ENCODE assay signal across 8 mouse cellular contexts in genomic region chr4:141425484-141426479, GRCm38 (mm10). TPM values are rescaled to one million over a fixed set of nuclear protein-coding genes. Genes with fewer than 3 reads are reported as not detected.
DNase-seq lines count a peak whose midpoint lies in the region; ATAC-seq and TF ChIP-seq lines count a peak whose summit lies in the region.

No protein-coding gene starts in this region.

- H3K4me2 ChIP-seq in forebrain, embryonic 13.5 days: peak overlapping the region; percentile 73
- peak overlapping the region; percentile 44 for H3K4me2 ChIP-seq in liver, embryonic 14.5 days (ENCODE audit: low read depth)
- H3K4me2 ChIP-seq in neural tube, embryonic 15.5 days: peak overlapping the region; percentile 86

- DNase-seq in CD4-positive, CD25-positive, alpha-beta regulatory T cell, adult 2 months (ENCODE audit: low read depth, low spot score): peak; percentile 85
- peak; percentile 93 for DNase-seq in brain, adult 2 months (ENCODE audit: low read depth, low spot score)
- peak; percentile 58 to 74 for DNase-seq in heart, postnatal 36 days
- peak; percentile 77 for DNase-seq in layer of hippocampus, adult 11-12 months (ENCODE audit: low spot score)
- no peak for DNase-seq in liver, embryonic 14.5 days (ENCODE audit: low read depth in 3 of 3, low spot score in 3 of 3)
- no peak for DNase-seq in adipocyte (ENCODE audit: low spot score)

- H3K4me3 ChIP-seq in forebrain, embryonic 13.5 days: peak overlapping the region; percentile 43
- 0 out of 4 replicates have a peak overlapping the region, but pooled peaks of 1 of the 2 experiments have one; percentile 6 for H3K4me3 ChIP-seq in liver, embryonic 14.5 days (ENCODE audit: insufficient read depth in 1 of 2, low read depth in 2 of 2, low read length in 2 of 2)
- peak overlapping the region; percentile 54 for H3K4me3 ChIP-seq in neural tube, embryonic 15.5 days (replicated peaks)

- no peaks in the 10 kb centered on the region for H3K36me3 ChIP-seq in forebrain, embryonic 13.5 days (ENCODE audit: poor library complexity, severe bottlenecking)
- no peaks in the 10 kb centered on the region for H3K36me3 ChIP-seq in liver, embryonic 14.5 days (replicated peaks; ENCODE audit: control insufficient read depth, insufficient read depth, low read depth)
- no peaks in the 10 kb centered on the region for H3K36me3 ChIP-seq in neural tube, embryonic 15.5 days

- peak overlapping the region; percentile 59 for H3K9ac ChIP-seq in forebrain, embryonic 13.5 days
- H3K9ac ChIP-seq in liver, embryonic 14.5 days (replicated peaks): no peak overlapping the region
- H3K9ac ChIP-seq in neural tube, embryonic 15.5 days (replicated peaks): peak overlapping the region; percentile 66

- peak; percentile 97 for ATAC-seq in forebrain, embryonic 13.5 days
- peak; percentile 15; the same call in 1 of the 2 replicates for ATAC-seq in liver, embryonic 14.5 days (ENCODE audit: insufficient read depth)
- peak; percentile 97 for ATAC-seq in neural tube, embryonic 15.5 days (ENCODE audit: low FRiP score)

- peaks cover 12% of the 10 kb centered on the region for H3K4me1 ChIP-seq in forebrain, embryonic 13.5 days
- H3K4me1 ChIP-seq in liver, embryonic 14.5 days (replicated peaks; ENCODE audit: control insufficient read depth in 2 of 2, insufficient read depth in 2 of 2, low read length in 1 of 2): no peaks in the 10 kb centered on the region
- H3K4me1 ChIP-seq in neural tube, embryonic 15.5 days: peaks cover 25% of the 10 kb centered on the region

- peaks cover 23% of the 10 kb centered on the region; the same call in 1 of the 2 replicates for H3K27me3 ChIP-seq in forebrain, embryonic 13.5 days
- peaks cover 4% of the 10 kb centered on the region for H3K27me3 ChIP-seq in liver, embryonic 14.5 days (ENCODE audit: control insufficient read depth, insufficient read depth, low read length)
- H3K27me3 ChIP-seq in neural tube, embryonic 15.5 days (replicated peaks): peaks cover 8% of the 10 kb centered on the region; the same call in 1 of the 2 replicates

- intact Hi-C loops in heart, postnatal 36 days (cut with DNase I): no loop called here

- no peak for TF ChIP-seq CTCF in liver, embryonic 14.5 days (IDR thresholded peaks at IDR 0.05; ENCODE audit: low read depth)

- WGBS in forebrain, embryonic 13.5 days: 6% methylated on average over 36 of the region's 36 CpGs
- 6% methylated on average over 36 of the region's 36 CpGs for WGBS in liver, embryonic 14.5 days (ENCODE audit: insufficient replicate concordance)
- 5% methylated on average over 36 of the region's 36 CpGs for WGBS in neural tube, embryonic 15.5 days

- no peak overlapping the region for H3K27ac ChIP-seq in forebrain, embryonic 13.5 days
- no peak overlapping the region for H3K27ac ChIP-seq in liver, embryonic 14.5 days
- peak overlapping the region; percentile 72 for H3K27ac ChIP-seq in neural tube, embryonic 15.5 days (replicated peaks)

- H3K9me3 ChIP-seq in forebrain, embryonic 13.5 days (replicated peaks): no peaks in the 10 kb centered on the region
- no peaks in the 10 kb centered on the region for H3K9me3 ChIP-seq in liver, embryonic 14.5 days (ENCODE audit: control insufficient read depth, low read length)
- no peaks in the 10 kb centered on the region for H3K9me3 ChIP-seq in neural tube, embryonic 15.5 days (replicated peaks)

- no peak for TF ChIP-seq EP300 in liver, embryonic 14.5 days (IDR thresholded peaks at IDR 0.05; ENCODE audit: low read depth)

RNA-seq across cellular contexts. Expression of gene Hspb7, which starts 5.2 kb away (rescaled TPM):
- not detected in 2 replicates for polyA plus RNA-seq in forebrain, embryonic 13.5 days (2015; fragmentation: Nextera tagmentation; extraction: Ambion mirVana)
- total RNA-seq in heart, postnatal 36 days (2021): 1,000 to 10,000 TPM; 1,173 to 1,191 TPM
- 0.06 and 0.11 TPM in 2 replicates for polyA plus RNA-seq in liver, embryonic 14.5 days (2012; rRNA removed)
- polyA plus RNA-seq in liver, embryonic 14.5 days (2014; fragmentation: Nextera tagmentation; extraction: Ambion mirVana): not detected in 2 replicates
- 0.31 and 1.0 TPM in 2 replicates for polyA plus RNA-seq in neural tube, embryonic 15.5 days (2015; fragmentation: Nextera tagmentation; extraction: Ambion mirVana)

RNA-seq across cellular contexts. Expression of gene Clcnkb, which starts 10.0 kb away (rescaled TPM):
- polyA plus RNA-seq in forebrain, embryonic 13.5 days (2015; fragmentation: Nextera tagmentation; extraction: Ambion mirVana): not detected in 2 replicates
- 1 to 10 TPM in 1 of 2 experiments, under 1 TPM in 1; 0.38 to 1.0 TPM for total RNA-seq in heart, postnatal 36 days (2021)
- not detected in 2 replicates for polyA plus RNA-seq in liver, embryonic 14.5 days (2012; rRNA removed)
- not detected in 2 replicates for polyA plus RNA-seq in liver, embryonic 14.5 days (2014; fragmentation: Nextera tagmentation; extraction: Ambion mirVana)
- 0.27 TPM in 1 of 2 replicates, not detected in the other for polyA plus RNA-seq in neural tube, embryonic 15.5 days (2015; fragmentation: Nextera tagmentation; extraction: Ambion mirVana)

RNA-seq across cellular contexts. Expression of gene Srarp, which starts 10.1 kb away (rescaled TPM):
- not detected in 2 replicates for polyA plus RNA-seq in forebrain, embryonic 13.5 days (2015; fragmentation: Nextera tagmentation; extraction: Ambion mirVana)
- total RNA-seq in heart, postnatal 36 days (2021): 1 to 10 TPM in 1 of 2 experiments, under 1 TPM in 1; 0.67 to 1.6 TPM
- not detected in 2 replicates for polyA plus RNA-seq in liver, embryonic 14.5 days (2012; rRNA removed)
- polyA plus RNA-seq in liver, embryonic 14.5 days (2014; fragmentation: Nextera tagmentation; extraction: Ambion mirVana): not detected in 2 replicates
- 0.27 and 0.58 TPM in 2 replicates for polyA plus RNA-seq in neural tube, embryonic 15.5 days (2015; fragmentation: Nextera tagmentation; extraction: Ambion mirVana)

RNA-seq across cellular contexts. Expression of gene Zbtb17, which starts 18.7 kb away (rescaled TPM):
- 60.9 and 63.7 TPM in 2 replicates for polyA plus RNA-seq in forebrain, embryonic 13.5 days (2015; fragmentation: Nextera tagmentation; extraction: Ambion mirVana)
- total RNA-seq in heart, postnatal 36 days (2021): 10 to 100 TPM; 21.3 to 24.7 TPM
- 8.7 and 9.1 TPM in 2 replicates for polyA plus RNA-seq in liver, embryonic 14.5 days (2012; rRNA removed)
- polyA plus RNA-seq in liver, embryonic 14.5 days (2014; fragmentation: Nextera tagmentation; extraction: Ambion mirVana): 5.1 and 7.1 TPM in 2 replicates
- 34.8 and 34.9 TPM in 2 replicates for polyA plus RNA-seq in neural tube, embryonic 15.5 days (2015; fragmentation: Nextera tagmentation; extraction: Ambion mirVana)

RNA-seq across cellular contexts. Expression of gene Clcnka, which starts 27.3 kb away (rescaled TPM):
- 0.10 TPM in 1 of 2 replicates, not detected in the other for polyA plus RNA-seq in forebrain, embryonic 13.5 days (2015; fragmentation: Nextera tagmentation; extraction: Ambion mirVana)
- total RNA-seq in heart, postnatal 36 days (2021): not detected
- polyA plus RNA-seq in liver, embryonic 14.5 days (2012; rRNA removed): not detected in 2 replicates
- polyA plus RNA-seq in liver, embryonic 14.5 days (2014; fragmentation: Nextera tagmentation; extraction: Ambion mirVana): not detected in 2 replicates
- 0.33 TPM in 1 of 2 replicates, not detected in the other for polyA plus RNA-seq in neural tube, embryonic 15.5 days (2015; fragmentation: Nextera tagmentation; extraction: Ambion mirVana)

Comparison
In these comparisons a context has a peak if more than half of its experiments do, and no peak if none do; other contexts are left out.
1. DNase-seq: peak in CD4-positive, CD25-positive, alpha-beta regulatory T cell, adult 2 months (single experiment), brain, adult 2 months (single experiment), heart, postnatal 36 days (2 of 2) and layer of hippocampus, adult 11-12 months (single experiment); none in liver, embryonic 14.5 days (0 of 3) and adipocyte (single experiment).
2. ATAC-seq: peak in every context shown above with its lines; median percentile 97 in forebrain, embryonic 13.5 days; 97 in neural tube, embryonic 15.5 days; 15 in liver, embryonic 14.5 days.
3. Peak in every context shown above with its lines, with median percentiles within 50 percentile points of each other: H3K4me2 ChIP-seq.